Mouse (Mus musculus) forebrain, embryonic 13.5 days (tissue): ENCODE results near the gene Add2. TPM values are rescaled to one million over a fixed set of nuclear protein-coding genes. Genes with fewer than 3 reads are reported as not detected.

ENCODE experiments used
- polyA plus RNA-seq: library from polyadenylated mRNA; unstranded; fragments of >200 nt; fragmentation: Nextera tagmentation; extraction: Ambion mirVana; gene quantifications from 2 replicates; pipeline ENCODE4 v1.2.1, GENCODE M21; 2015

Add2 gene
- polyA plus RNA-seq, 1 experiment from 2014 or later = 155 TPM

Other genes starting within 250 kb of the Add2 start
- not detected in 2 replicates for gene Nat8f6, start 207.7 kb upstream of the Add2 start, polyA plus RNA-seq
- gene Nat8f5, start 207.7 kb upstream of the Add2 start, polyA plus RNA-seq = not detected in 2 replicates
- not detected in 2 replicates for gene Nat8, start 196.6 kb upstream of the Add2 start, polyA plus RNA-seq
- not detected in 2 replicates for gene Nat8f2, start 159.5 kb upstream of the Add2 start, polyA plus RNA-seq
- 7.5 and 8.1 TPM in 2 replicates for gene Nat8f4, start 123.8 kb upstream of the Add2 start, polyA plus RNA-seq
- gene Tprkb, start 116.8 kb upstream of the Add2 start, polyA plus RNA-seq = 42.5 and 47.6 TPM in 2 replicates
- 9.2 and 10.8 TPM in 2 replicates for gene Nat8f1, start 113.0 kb upstream of the Add2 start, polyA plus RNA-seq
- 36.9 and 43.5 TPM in 2 replicates for gene Dusp11, start 67.0 kb upstream of the Add2 start, polyA plus RNA-seq
- not detected in 2 replicates for gene Figla, start 12.5 kb upstream of the Add2 start, polyA plus RNA-seq
- gene Tgfa, start 166.5 kb downstream of the Add2 start, polyA plus RNA-seq = 3.5 and 4.6 TPM in 2 replicates